Mouse (Mus musculus) left cerebral cortex, adult 6 months (tissue): ENCODE data around the gene Retnla. TPM values are rescaled to one million over a fixed set of nuclear protein-coding genes. Genes with fewer than 3 reads are reported as not detected.

Source experiments
- long read RNA-seq, 2 experiments: library from polyadenylated mRNA; unstranded; transcript quantifications; one replicate each; pipeline ENCODE4 v2.0.0; 2019 to 2020
- polyA plus RNA-seq: library from polyadenylated mRNA; unstranded; fragments of <200 nt; fragmentation: Nextera tagmentation; gene quantifications from 2 replicates; pipeline ENCODE4 v1.2.3, GENCODE M21; 2021

Retnla gene
- not detected in 2 replicates for polyA plus RNA-seq
- long read RNA-seq, experiment 1 = 0 reads
- long read RNA-seq, experiment 2 = 0 reads

GRCm38 (mm10) chr16:48842266-48842665, at the start of gene Retnla:
Gene Retnla, plus strand, starts transcription at chr16:48842551.

GRCm38 (mm10) chr16:48816695-48817094, 25.7 kb upstream of the Retnla start, which contains the start of gene Retnlb:
Gene Retnlb, plus strand, starts transcription at chr16:48816856.

GRCm38 (mm10) chr16:48872321-48872720, 30.0 kb downstream of the Retnla start, which contains the start of gene Retnlg:
Gene Retnlg, plus strand, starts transcription at chr16:48872621.

Other genes with a start within 250 kb of the Retnla start
- 0.45 TPM in 1 of 2 replicates, not detected in the other for gene Trat1, start 70.5 kb upstream of the Retnla start, polyA plus RNA-seq
- gene Retnlb, start 25.7 kb upstream of the Retnla start, polyA plus RNA-seq = not detected in 2 replicates
- gene Retnlg, start 30.1 kb downstream of the Retnla start, polyA plus RNA-seq = 0.36 TPM in 1 of 2 replicates, not detected in the other
- gene Dzip3, start 151.6 kb downstream of the Retnla start, polyA plus RNA-seq = 15.5 and 23.2 TPM in 2 replicates
- gene Cip2a, start 151.6 kb downstream of the Retnla start, polyA plus RNA-seq = 0.55 and 0.58 TPM in 2 replicates
- 0.49 and 0.60 TPM in 2 replicates for gene Myh15, start 214.9 kb downstream of the Retnla start, polyA plus RNA-seq